Mouse (Mus musculus) naive thymus-derived CD4-positive, alpha-beta T cell, adult 2 months (primary cell): Measurements from ENCODE around the gene Pramef17.
"Not testable (repeated sequence)": the region's sequence is repeated elsewhere in the genome, so short reads cannot be mapped to it uniquely, and the experiment has no call there.

Experiments used
- DNase-seq: peaks from one replicate; pipeline ENCODE4 v3.0.0-alpha.2; 2011; ENCODE audit warnings: low read depth

The Pramef17 gene

GRCm38 (mm10) chr4:143994269-143994668 lies at the start of gene Pramef17:
Gene Pramef17 (minus strand): TSS chr4:143994369.
- not testable (repeated sequence) for DNase-seq

GRCm38 (mm10) chr4:143988126-143988525 lies 6.0 kb downstream of the Pramef17 start:
- DNase-seq: not testable (repeated sequence)

- not testable (repeated sequence) for DNase-seq
Observed at GRCm38 (mm10) chr4:143987475-143987941, 6.7 kb downstream of the Pramef17 start.

GRCm38 (mm10) chr4:143985733-143986132 lies 8.4 kb downstream of the Pramef17 start:
- DNase-seq: not testable (repeated sequence)

- not testable (repeated sequence) for DNase-seq
Observed at GRCm38 (mm10) chr4:143985165-143985564, 9.0 kb downstream of the Pramef17 start.

- DNase-seq: not testable (repeated sequence)
Observed at GRCm38 (mm10) chr4:143983446-143983845, 10.7 kb downstream of the Pramef17 start.

GRCm38 (mm10) chr4:143966850-143967249 lies 27.3 kb downstream of the Pramef17 start, which contains the start of gene Gm13101:
Gene Gm13101 (minus strand): TSS chr4:143966950.
- DNase-seq: not testable (repeated sequence)

- DNase-seq: not testable (repeated sequence)
Observed at GRCm38 (mm10) chr4:143950916-143951315, 43.3 kb downstream of the Pramef17 start, which contains the start of gene Pramef25. Gene Pramef25 (minus strand): TSS chr4:143951016.
